Mouse (Mus musculus): ENCODE measurements around the gene Thoc5. TPM values are rescaled to one million over a fixed set of nuclear protein-coding genes. Genes with fewer than 3 reads are reported as not detected.

The Thoc5 gene
- polyA plus RNA-seq (2015; fragmentation: Nextera tagmentation; extraction: Ambion mirVana) = 35.4 and 37.7 TPM in 2 replicates

DNA sequence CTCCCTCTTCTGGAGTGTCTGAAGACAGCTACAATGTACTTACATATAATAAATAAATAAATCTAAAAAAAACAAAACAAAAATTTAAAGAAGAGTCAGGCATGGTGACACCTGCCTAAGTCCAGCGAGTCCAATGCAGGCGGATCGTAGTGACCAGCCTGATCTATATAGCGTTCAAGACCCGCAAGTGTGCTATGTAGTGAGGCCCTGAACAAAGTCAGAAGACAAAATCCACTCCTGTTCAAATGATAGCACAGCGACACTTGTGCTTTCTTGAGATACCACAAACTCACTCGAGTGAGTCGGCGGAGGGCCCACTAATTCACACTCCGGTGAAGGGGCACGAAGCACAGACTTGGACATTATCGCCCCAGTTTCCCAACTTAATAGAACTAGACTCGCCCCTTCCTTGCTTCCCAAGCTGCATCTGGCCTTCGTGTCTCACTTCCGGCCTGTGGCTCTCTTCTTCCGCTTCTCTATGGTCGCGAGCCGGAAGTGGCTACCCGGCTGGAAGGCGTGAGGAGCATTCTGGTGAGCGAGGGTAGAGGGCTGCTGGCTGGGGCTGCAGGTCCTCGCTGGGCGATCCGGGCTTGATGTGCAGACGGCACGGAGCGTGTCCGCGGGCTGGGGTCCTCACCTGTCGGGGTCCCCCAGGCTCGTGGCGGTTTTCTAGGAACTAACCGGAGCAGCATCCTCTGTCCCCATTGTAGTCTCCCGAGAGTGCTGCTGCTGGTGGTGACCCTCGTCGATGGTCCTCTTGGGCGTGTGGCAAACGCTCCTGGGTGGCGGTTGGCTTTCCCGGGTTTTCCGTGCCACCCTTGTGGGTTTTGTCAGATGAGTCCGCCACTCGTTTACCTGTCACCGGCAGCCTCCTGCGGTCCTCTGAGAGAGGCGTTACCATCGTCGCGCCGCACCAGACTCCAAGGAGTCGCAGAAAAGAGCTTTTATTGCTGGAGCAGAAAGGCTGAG, at the start of gene Thoc5:
Gene Thoc5, plus strand, starts transcription at position 473 of the 969 bp plus-strand sequence.
- DNase-seq (ENCODE audit: low spot score) = peak; percentile 84

DNA sequence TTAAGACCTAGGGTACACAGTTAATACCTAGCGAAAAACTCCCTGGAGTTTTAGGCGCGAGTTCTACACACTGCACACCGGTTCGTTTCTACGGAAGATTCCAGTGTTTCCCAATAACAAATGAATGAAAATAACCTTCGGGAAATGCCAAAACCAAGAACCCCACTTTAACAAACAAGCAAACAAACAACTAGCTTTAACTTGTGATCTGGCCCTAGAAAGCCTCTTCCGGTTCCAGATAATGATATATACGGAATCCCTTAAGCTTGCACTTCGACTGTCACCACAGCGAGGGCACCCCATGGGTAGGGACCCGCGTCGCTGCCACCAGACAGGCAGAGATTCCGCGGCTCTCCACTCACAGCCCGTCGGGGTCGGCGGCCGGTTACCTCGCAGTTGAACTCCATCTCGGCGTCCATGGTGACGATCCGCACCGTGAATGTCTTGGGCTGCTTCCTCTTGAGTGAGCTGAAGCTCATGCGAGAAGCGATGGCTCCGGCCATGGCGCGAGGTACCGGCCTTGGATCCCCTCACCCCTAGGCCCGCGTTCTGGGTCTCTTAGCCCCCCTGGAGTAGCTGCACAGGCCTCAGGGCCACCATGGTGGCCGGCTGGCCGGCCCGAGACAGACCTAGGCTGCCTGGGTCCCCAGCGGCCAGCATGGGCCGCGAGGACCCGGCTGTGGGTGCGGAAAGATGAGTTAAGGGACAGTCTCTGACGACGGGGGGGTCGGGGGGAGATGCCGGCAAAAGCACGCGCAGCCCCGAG, 46.5 kb upstream of the Thoc5 start:
- DNase-seq (ENCODE audit: low spot score) = peak; percentile 63

DNA sequence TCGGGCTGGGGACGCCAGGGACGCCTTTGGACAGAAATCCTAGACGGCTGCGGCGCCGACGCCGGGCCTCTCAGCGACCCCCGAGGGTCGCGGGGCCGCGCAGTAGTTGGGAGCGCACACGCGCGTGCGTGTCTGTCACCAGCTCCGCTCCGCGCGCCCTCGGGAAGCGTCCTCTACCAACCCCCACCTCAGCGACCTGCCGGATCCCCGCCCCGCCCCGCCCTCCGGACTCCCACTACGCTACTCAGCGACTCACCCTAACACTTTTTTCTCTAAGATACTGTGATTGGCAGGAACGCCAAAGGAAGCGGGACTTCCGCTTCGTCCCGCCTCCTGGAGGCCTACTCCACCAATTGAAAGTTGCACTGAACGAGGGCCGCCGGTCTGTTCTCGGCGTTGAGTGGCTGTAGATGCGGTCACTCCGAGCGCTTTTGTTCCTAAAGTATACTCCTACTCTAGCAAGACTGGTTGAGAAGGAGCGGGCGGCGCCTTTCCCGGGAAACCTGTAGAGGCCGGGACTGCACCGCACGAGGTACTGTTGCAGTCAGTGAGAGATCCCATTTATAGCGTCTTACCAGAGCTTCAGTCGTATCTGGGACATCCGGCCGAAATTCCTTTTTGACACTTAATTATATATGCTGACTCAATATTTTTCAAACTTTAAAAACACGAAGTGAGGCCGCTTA, 45.7 kb upstream of the Thoc5 start, which contains the start of gene Nf2:
Gene Nf2, minus strand, starts transcription at position 279 of the 686 bp plus-strand sequence.
- peak; percentile 98 for DNase-seq (ENCODE audit: low spot score)

- DNase-seq (ENCODE audit: low spot score) = no peak
These were observed 44.7 kb upstream of the Thoc5 start for GRCm38 (mm10) chr11:4850404-4850803.

GRCm38 (mm10) chr11:4853021-4853420, 42.1 kb upstream of the Thoc5 start:
- DNase-seq (ENCODE audit: low spot score) = no peak

GRCm38 (mm10) chr11:4854181-4854580, 40.9 kb upstream of the Thoc5 start:
- DNase-seq (ENCODE audit: low spot score) = no peak

GRCm38 (mm10) chr11:4858416-4858815, 36.7 kb upstream of the Thoc5 start:
- DNase-seq (ENCODE audit: low spot score) = no peak

DNA sequence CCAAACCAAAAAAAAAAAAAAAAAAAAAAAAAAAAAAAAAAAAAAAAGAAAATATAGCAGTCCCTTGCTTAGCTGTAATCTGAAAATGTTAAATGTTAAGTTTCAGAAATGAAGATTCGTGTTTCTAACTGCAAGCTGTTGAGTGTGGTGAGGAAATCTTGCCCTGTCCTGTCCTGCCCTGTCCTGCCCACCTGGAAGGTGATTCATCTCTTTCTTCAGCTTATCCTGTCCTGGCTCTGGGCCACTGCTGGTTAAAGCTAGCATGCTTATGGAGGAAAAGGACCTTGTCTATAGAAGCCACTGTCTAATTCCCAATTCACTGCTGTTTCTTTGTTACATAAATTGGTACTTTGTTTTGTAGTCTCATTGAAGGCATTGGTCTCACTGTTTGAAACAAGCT, 34.1 kb upstream of the Thoc5 start:
- no peak for DNase-seq (ENCODE audit: low spot score)

DNA sequence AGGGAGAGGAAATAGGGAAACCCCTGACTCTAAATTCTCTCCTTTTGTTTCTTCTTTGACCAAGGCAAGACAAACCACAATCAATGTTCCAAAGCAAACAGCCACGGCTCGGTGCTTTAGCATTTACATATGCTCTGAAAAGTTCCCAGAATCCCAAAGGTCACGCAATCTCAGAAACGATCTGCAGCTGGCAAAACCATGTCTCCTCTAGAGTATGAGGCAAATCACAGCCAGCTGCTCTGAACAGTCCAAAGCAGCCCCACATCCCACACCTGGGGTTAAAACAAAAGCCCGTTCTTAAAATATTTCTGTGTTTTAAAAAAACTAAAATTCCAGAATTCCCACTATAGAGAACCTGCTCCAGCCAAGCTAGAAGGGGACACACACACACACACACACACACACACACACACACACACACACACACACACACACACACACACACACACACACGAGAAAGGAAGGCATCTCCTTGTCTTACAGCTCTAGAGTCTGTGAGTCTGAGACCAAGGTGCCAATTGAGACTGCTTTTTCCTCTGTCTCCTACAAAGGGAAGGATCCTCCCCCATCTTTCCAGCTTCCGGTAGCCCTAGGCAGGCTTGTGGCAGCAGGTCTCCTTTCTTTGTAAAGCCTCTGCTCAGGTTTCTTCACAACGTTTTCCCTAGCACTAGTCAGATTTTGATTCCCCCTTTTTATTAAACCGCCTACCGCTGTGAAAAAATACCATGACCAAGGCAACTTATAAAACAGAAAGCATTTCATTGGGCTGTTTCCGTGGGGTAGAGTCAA, 33.1 kb upstream of the Thoc5 start:
- DNase-seq (ENCODE audit: low spot score) = no peak

DNA sequence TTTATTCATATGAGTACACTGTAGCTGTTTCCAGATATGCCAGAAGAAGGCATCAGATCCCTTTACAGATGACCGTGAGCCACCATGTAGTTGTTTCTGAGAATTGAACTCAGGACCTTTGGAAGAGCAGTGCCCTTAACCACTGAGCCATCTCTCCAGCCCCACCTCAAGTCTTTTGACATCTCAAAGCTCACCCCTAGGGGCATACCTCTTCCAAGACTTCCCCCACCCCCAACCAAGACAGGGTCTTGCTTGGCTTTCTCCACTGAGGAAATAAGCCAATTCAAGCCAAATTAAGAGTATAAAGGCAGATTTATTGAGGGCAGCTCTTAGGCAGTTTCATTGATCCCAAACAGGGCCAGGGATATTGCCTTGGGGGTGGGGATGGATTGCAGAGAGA, 32.4 kb upstream of the Thoc5 start:
- DNase-seq (ENCODE audit: low spot score) = no peak

DNA sequence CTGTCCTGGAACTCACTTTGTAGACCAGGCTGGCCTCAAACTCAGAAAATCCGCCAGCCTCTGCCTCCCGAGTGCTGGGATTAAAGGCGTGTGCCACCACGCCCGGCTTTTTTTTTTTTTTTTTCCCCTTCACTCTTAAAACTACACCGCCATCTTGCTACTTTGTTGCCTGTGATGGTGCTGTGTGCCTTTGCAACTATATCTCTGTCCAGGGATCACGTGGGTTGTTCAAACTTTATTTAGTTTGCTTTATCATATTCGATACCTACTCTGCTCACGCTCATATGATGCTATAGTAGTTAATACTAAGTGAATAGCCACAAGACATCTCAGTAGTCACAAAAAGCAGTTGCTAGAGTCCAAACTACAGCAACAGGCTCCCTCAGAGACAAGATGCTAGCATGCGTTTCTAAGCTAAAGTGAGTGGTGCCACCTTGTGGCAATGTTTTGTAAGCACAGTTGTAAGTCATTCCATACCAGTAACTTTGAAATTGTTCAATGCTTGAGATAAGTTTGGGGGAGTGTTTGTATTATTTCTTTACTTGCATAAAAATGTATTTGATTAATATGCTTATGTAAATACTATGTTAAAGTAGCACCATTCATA, 29.4 kb upstream of the Thoc5 start:
- peak; percentile 82 for DNase-seq (ENCODE audit: low spot score)

DNA sequence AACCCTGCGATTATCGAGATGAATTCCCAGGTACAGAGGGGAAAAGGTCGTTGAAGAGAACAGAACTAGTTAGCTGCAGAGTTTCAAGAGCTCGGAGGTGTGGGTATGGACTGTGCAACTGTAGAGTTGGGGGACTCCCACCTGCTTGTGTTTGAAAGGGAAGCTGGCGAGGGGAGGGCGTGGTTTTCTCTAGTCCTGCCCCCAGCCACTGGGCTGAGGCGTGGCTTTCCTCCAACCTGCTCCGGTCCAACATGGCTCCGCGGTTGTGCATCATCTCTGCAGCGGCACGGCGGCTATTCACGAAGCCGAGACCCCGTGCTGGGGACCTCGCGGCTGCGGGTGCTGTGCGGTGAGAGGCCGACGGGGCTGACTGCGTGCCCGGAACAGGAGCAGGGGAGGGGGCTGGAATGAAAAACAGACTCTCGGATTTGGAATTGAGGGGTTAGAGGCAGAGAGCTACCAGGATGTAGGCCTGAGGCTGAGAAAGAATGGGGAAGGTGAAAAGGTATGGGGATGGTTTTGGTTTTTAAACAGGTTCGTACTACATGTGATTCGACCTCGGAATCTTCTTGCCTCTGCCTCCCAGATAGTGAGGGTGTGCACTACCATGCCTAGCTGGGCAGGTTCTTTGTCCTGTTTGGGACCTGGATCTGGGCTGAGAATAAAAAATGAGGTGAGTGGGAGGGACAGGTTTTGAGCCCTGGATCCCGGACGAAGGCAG, 21.2 kb upstream of the Thoc5 start, which contains the start of gene Nipsnap1:
Gene Nipsnap1, plus strand, starts transcription at position 197 of the 721 bp plus-strand sequence.
- peak; percentile 91 for DNase-seq (ENCODE audit: low spot score)

DNA sequence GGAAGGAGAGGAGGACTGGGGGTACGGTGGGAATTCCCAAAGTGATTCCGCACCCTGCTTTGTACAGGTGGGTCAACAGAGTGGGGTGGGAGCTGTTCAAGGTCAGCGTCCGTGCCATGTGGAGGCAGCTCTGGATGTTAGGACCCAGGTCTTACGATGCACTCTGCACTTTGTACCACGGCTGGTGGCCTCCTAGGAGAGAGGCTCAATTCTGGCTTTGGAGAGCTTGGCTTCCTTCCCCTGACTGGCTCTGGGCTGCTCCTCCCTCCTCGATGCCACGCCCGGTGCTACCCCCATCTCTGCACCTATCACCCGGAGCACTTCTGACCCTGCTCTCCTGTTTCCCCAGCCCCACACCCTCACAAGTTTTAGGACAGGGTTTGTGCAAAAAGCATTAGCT, 20.6 kb upstream of the Thoc5 start:
- DNase-seq (ENCODE audit: low spot score) = peak; percentile 36

DNA sequence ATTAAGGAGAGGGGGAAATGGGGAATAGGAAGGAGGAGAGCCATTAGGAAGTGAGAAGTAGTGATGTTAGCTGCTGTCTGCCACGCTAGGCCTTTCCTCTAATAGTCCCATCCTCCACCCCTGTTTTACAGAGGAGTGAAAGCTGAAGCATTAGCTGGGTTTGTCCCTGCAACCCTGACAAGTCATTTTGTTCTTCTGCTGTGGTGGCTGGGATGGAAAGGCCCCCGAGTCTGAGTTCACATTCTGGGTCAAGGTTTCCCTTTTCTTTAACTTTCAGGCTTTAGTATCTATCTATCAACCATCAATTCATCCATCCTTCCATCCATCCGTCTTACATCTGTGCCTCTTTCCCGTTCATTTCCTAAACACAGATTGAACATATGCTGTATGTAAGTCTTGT, 14.0 kb upstream of the Thoc5 start:
- no peak for DNase-seq (ENCODE audit: low spot score)

- DNase-seq (ENCODE audit: low spot score) = peak; percentile 33
These were observed 12.1 kb upstream of the Thoc5 start for GRCm38 (mm10) chr11:4882892-4883627.

DNA sequence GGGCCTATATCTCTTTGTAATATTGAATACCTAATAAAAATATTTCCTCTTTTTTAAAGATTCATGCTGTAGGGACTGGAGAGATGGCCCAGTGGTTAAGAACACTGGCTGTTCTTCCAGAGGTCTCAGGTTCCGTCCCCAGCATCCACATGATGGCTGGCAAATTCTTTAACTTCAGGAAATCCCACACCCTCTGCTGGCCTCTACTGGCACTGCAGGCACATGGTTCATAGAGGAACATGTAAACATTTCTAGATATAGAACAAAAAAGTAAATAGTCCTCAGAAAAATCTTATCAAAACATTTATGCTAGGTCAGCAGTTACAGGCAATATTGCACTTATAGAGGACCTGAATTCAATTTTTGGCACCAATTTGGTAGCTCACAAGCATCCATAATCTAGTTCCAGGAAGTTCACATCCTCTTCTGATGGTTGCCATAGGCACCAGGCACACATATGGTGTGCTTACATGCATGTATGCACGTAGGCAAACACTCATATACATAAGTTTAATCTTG, 9.7 kb upstream of the Thoc5 start:
- peak; percentile 61 for DNase-seq (ENCODE audit: low spot score)

DNA sequence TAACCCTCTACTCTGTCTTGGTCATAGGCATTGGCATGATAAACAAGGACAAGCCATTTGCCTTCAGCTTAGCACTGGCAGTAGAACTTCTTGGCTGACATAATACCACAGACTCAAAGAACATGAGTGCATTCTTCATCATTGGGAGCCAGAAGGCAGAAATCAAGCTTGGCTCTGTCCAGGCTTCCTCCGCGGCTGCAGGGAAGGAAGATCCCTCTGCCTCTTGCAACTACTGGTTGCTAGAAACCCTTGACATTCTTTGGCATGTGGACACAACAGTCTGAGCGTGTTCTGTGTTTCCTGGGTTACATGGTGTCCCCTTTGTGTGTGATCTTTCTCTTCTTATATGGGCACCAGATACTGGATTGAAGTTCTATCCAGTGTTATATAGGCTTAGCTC, 8.1 kb upstream of the Thoc5 start:
- DNase-seq (ENCODE audit: low spot score) = no peak

GRCm38 (mm10) chr11:4900437-4900836, 5.3 kb downstream of the Thoc5 start:
- DNase-seq (ENCODE audit: low spot score) = peak; percentile 20

- no peak for DNase-seq (ENCODE audit: low spot score)
These were observed 6.8 kb downstream of the Thoc5 start for GRCm38 (mm10) chr11:4901956-4902355.
